In the genomic region with DNA sequence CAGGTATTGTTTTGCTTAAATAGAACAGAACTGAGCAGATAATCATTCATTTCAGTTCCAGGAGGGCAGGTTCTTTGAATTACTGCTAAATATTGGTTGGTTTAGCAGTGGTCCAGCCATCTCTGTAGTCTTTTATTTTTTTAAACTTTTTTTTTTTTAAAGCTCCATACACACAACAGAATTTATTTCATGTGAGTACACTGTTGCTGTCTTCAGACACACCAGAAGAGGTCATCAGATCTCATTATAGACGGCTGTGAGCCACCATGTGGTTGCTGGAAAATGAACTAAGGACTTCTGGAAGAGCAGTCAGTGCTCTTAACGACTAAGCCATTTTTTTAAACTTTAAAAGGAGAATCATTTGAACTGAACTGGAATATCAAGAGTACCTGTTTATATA, we compare ENCODE assay signal across 29 mouse cellular contexts. TPM values are rescaled to one million over a fixed set of nuclear protein-coding genes. Genes with fewer than 3 reads are reported as not detected.
"Had no signal": no experiment of that assay in that cellular context is flagged by ENCODE, and none has a peak within 500 bp of the region (broad histone marks: within the 10 kb centered on the region; RNA-seq: fewer than 3 reads in every experiment).

No protein-coding gene starts in this region.

- H3K27me3 ChIP-seq: limb, embryonic 13.5 days; liver, embryonic 12.5 days; liver, embryonic 15.5 days; lung, embryonic 15.5 days; megakaryocyte, embryonic 14.5 days; midbrain, embryonic 13.5 days; neural tube, embryonic 12.5 days; neural tube, embryonic 15.5 days had no signal

- H3K9me3 ChIP-seq: limb, embryonic 10.5 days; limb, embryonic 13.5 days; liver, embryonic 12.5 days; liver, embryonic 15.5 days; lung, embryonic 15.5 days; megakaryocyte, embryonic 14.5 days; midbrain, embryonic 13.5 days; neural tube, embryonic 12.5 days; neural tube, embryonic 15.5 days had no signal

- H3K27ac ChIP-seq: limb, embryonic 10.5 days; limb, embryonic 13.5 days; liver, embryonic 12.5 days; liver, embryonic 15.5 days; lung, embryonic 15.5 days; midbrain, embryonic 10.5 days; midbrain, embryonic 13.5 days; neural tube, embryonic 12.5 days; neural tube, embryonic 15.5 days had no signal

- H3K9ac ChIP-seq: limb, embryonic 13.5 days; liver, embryonic 12.5 days; liver, embryonic 15.5 days; lung, embryonic 15.5 days; midbrain, embryonic 13.5 days; neural tube, embryonic 12.5 days; neural tube, embryonic 15.5 days had no signal

- H3K4me3 ChIP-seq: limb, embryonic 10.5 days; limb, embryonic 13.5 days; liver, embryonic 12.5 days; liver, embryonic 15.5 days; lung, embryonic 15.5 days; megakaryocyte, embryonic 14.5 days; midbrain, embryonic 10.5 days; midbrain, embryonic 13.5 days; neural tube, embryonic 12.5 days; neural tube, embryonic 15.5 days had no signal

- H3K4me1 ChIP-seq: limb, embryonic 10.5 days; midbrain, embryonic 10.5 days; neural tube, embryonic 12.5 days had no signal

- DNase-seq: kidney, adult 11 months; kidney, postnatal 10 days; kidney, postnatal 36 days; layer of hippocampus, adult 9-11 months; liver; lung, adult 18-20 months; lung, postnatal 10 days; lung, postnatal 36 days; right cerebral cortex, postnatal 25 days; thymus, adult 2 months; thymus, postnatal 14 days; thymus, postnatal 4 days had no signal

- ATAC-seq: liver, embryonic 12.5 days; midbrain, embryonic 13.5 days had no signal

- H3K4me2 ChIP-seq: limb, embryonic 13.5 days; liver, embryonic 12.5 days; liver, embryonic 15.5 days; lung, embryonic 15.5 days; midbrain, embryonic 13.5 days; neural tube, embryonic 12.5 days; neural tube, embryonic 15.5 days had no signal

RNA-seq across cellular contexts. Expression of a gene that starts 27.9 kb away (rescaled TPM):
- total RNA-seq: layer of hippocampus, postnatal 25 days; left cerebral cortex, adult 18-20 months; left cerebral cortex, postnatal 25 days had no signal
- polyA plus RNA-seq: kidney, embryonic 14.5 days; limb, embryonic 10.5 days; limb, embryonic 13.5 days; liver, embryonic 12.5 days; liver, embryonic 15.5 days; lung, embryonic 15.5 days; small intestine, adult 2 months; spleen, adult 2 months; stomach, embryonic 16.5 days had no signal
